Mouse (Mus musculus) forebrain, embryonic 10.5 days (tissue): ENCODE results near the gene Ctnna2. TPM values are rescaled to one million over a fixed set of nuclear protein-coding genes. Genes with fewer than 3 reads are reported as not detected.

Experiments
- DNase-seq: peaks from one replicate; pipeline ENCODE4 v3.0.0-alpha.2; 2017; ENCODE audit warnings: low spot score; ENCODE audit errors: extremely low spot score
- H3K27ac ChIP-seq: fragments of 300-500 bp; sonication (generic); 2 replicates; pipeline ENCODE4 v1.5.1; 2016; ENCODE audit warnings: mild to moderate bottlenecking
- H3K27me3 ChIP-seq: fragments of 300-500 bp; sonication (generic); 2 replicates; pipeline ENCODE4 v1.6.1; 2016; ENCODE audit warnings: mild to moderate bottlenecking; ENCODE audit not compliant: poor library complexity, severe bottlenecking
- H3K36me3 ChIP-seq: fragments of 300-500 bp; sonication (generic); replicated peaks from 2 replicates; pipeline ENCODE4 v1.6.1; 2016; ENCODE audit warnings: mild to moderate bottlenecking, moderate library complexity
- H3K4me1 ChIP-seq: fragments of 300-500 bp; sonication (generic); 2 replicates; pipeline ENCODE4 v1.6.1; 2016
- H3K4me3 ChIP-seq: fragments of 300-500 bp; sonication (generic); 2 replicates; pipeline ENCODE4 v1.5.1; 2016; ENCODE audit warnings: mild to moderate bottlenecking, moderate library complexity
- H3K9me3 ChIP-seq: fragments of 300-500 bp; sonication (generic); 2 replicates; pipeline ENCODE4 v1.6.1; 2016; ENCODE audit warnings: mild to moderate bottlenecking, moderate library complexity
- WGBS: fragments of 180-500 bp; shearing (Covaris S2); methylation state at CpG from one replicate; pipeline ENCODE4 v1.1.7; 2016; 5-methylcytosine and 5-hydroxymethylcytosine counted together
- polyA plus RNA-seq: library from polyadenylated mRNA; unstranded; fragments of >200 nt; fragmentation: Nextera tagmentation; extraction: Ambion mirVana; gene quantifications from 2 replicates; pipeline ENCODE4 v1.2.1, GENCODE M21; 2016

Gene Ctnna2
- polyA plus RNA-seq, 1 experiment from 2014 or later, result 16.1 TPM

- no peak for DNase-seq
- Histone ChIP-seq H3K9me3 (no peaks in the 10 kb centered on the region), H3K27ac (no peak overlapping the region), H3K36me3 (no peaks in the 10 kb centered on the region), H3K4me1 (no peaks in the 10 kb centered on the region), H3K4me3 (no peak overlapping the region), H3K27me3 (no peaks in the 10 kb centered on the region)
- 44% methylated on average over 9 of the region's 9 CpGs for WGBS
These were observed 345.5 kb downstream of the Ctnna2 start for GRCm38 (mm10) chr6:77633997-77634396.

GRCm38 (mm10) chr6:77628573-77629192 is 350.8 kb downstream of the Ctnna2 start:
- WGBS, result 53% methylated on average over 7 of the region's 7 CpGs
- no peaks in the 10 kb centered on the region for H3K9me3 ChIP-seq
- no peak overlapping the region for H3K27ac ChIP-seq
- no peaks in the 10 kb centered on the region for H3K36me3 ChIP-seq
- H3K27me3 ChIP-seq, result no peaks in the 10 kb centered on the region
- no peak for DNase-seq
- no peak overlapping the region for H3K4me3 ChIP-seq
- H3K4me1 ChIP-seq, result no peaks in the 10 kb centered on the region

GRCm38 (mm10) chr6:77604642-77605392 is 374.7 kb downstream of the Ctnna2 start:
- H3K4me3 ChIP-seq, result no peak overlapping the region
- DNase-seq, result no peak
- 94% methylated on average over 14 of the region's 14 CpGs for WGBS
- H3K27ac ChIP-seq, result no peak overlapping the region
- no peaks in the 10 kb centered on the region for H3K27me3 ChIP-seq
- no peaks in the 10 kb centered on the region for H3K4me1 ChIP-seq
- H3K9me3 ChIP-seq, result no peaks in the 10 kb centered on the region
- H3K36me3 ChIP-seq, result no peaks in the 10 kb centered on the region

DNA sequence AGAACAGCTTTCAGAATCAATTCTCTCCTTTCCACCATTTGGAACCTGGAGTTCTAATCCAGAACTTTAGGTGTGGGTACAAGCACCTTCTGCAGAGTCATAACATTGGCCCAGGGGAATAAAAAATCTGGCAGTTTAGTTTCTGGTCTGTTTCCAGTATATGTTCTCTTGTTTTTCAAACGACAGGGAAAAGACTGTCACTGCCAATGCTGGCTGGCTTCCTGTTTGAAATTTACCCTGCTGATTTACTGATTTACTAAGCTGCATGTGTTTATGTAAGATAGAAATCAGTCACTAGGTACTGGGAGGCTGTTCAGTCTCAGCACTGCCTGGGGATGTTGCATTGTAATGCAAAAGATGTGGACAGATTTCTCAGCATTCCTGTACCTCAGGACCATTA is 375.6 kb downstream of the Ctnna2 start:
- no peaks in the 10 kb centered on the region for H3K4me1 ChIP-seq
- H3K27me3 ChIP-seq, result no peaks in the 10 kb centered on the region
- DNase-seq, result no peak
- H3K27ac ChIP-seq, result no peak overlapping the region
- H3K9me3 ChIP-seq, result no peaks in the 10 kb centered on the region
- 67% methylated on average over 1 of the region's 1 CpGs for WGBS
- H3K4me3 ChIP-seq, result no peak overlapping the region
- no peaks in the 10 kb centered on the region for H3K36me3 ChIP-seq

DNA sequence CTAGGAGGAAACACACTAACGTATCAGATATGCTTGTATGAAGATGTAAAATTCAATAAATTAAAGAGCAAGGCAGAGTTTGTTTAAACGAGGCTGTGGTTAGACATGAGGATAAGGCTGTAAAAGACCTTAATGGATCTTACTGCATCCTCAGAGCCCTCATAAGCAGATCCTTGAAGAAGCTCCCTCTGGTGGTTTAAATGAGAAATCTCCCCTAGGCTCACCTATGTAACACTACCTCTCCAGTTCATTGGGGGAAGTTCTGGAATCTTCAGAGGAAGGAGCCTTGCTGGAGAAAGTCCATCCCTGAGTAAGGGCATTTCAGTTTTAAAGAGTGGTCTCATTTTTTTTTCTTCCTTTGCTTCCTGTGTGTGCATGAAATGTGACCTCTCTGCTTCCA is 380.3 kb downstream of the Ctnna2 start:
- no peaks in the 10 kb centered on the region for H3K27me3 ChIP-seq
- no peaks in the 10 kb centered on the region for H3K36me3 ChIP-seq
- H3K4me1 ChIP-seq, result no peaks in the 10 kb centered on the region
- H3K4me3 ChIP-seq, result no peak overlapping the region
- no peaks in the 10 kb centered on the region for H3K9me3 ChIP-seq
- DNase-seq, result no peak
- WGBS, result 71% methylated on average over 2 of the region's 2 CpGs
- H3K27ac ChIP-seq, result no peak overlapping the region

DNA sequence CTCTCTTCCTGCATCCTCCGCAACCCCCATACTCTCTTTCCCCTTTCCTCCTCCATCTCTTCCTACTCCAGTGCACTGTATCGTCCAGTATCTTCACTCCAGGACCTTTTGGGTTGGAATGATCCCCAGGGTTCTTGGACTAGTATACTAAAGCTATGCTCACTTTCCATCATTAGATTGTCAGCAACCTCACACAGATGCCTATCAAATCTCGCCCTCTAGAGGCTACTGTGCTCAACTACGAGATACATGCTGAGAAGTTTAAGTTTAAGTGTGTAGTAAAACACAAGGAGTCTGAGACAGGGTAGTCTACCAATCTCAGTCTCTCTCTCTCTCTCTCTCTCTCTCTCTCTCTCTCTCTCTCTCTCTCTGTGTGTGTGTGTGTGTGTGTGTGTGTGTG is 396.9 kb downstream of the Ctnna2 start:
- no peak for DNase-seq
- Histone ChIP-seq H3K36me3 (no peaks in the 10 kb centered on the region), H3K27me3 (no peaks in the 10 kb centered on the region), H3K4me1 (no peaks in the 10 kb centered on the region), H3K9me3 (no peaks in the 10 kb centered on the region), H3K27ac (no peak overlapping the region), H3K4me3 (no peak overlapping the region)
- WGBS, result 41% methylated on average over 4 of the region's 4 CpGs

- Histone ChIP-seq H3K27ac (no peak overlapping the region), H3K4me3 (no peak overlapping the region), H3K4me1 (no peaks in the 10 kb centered on the region), H3K27me3 (no peaks in the 10 kb centered on the region), H3K9me3 (no peaks in the 10 kb centered on the region), H3K36me3 (no peaks in the 10 kb centered on the region)
- no peak for DNase-seq
These were observed 398.6 kb downstream of the Ctnna2 start for GRCm38 (mm10) chr6:77580926-77581325.

DNA sequence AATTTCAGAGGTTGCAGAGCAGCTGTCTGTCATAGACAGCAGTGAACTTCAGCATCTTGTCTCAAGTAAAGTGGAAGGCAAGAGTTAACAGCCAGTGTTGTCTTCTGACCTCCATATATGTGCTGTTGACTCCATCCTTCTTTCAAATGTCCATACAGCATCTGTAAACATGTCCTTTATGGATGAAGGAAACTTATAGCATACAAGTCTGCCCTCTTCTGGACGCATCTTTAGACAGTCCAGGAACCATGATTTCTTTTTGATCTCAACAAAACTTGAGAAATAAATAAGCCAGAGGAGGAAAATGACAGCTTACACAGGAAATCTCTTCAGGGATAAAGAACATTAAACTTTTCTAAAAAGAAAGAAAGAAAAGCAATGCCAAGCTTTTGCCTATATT is 400.9 kb downstream of the Ctnna2 start:
- no peaks in the 10 kb centered on the region for H3K27me3 ChIP-seq
- WGBS, result 57% methylated on average over 1 of the region's 1 CpGs
- no peak overlapping the region for H3K27ac ChIP-seq
- no peaks in the 10 kb centered on the region for H3K4me1 ChIP-seq
- H3K36me3 ChIP-seq, result no peaks in the 10 kb centered on the region
- no peak overlapping the region for H3K4me3 ChIP-seq
- DNase-seq, result no peak
- no peaks in the 10 kb centered on the region for H3K9me3 ChIP-seq

DNA sequence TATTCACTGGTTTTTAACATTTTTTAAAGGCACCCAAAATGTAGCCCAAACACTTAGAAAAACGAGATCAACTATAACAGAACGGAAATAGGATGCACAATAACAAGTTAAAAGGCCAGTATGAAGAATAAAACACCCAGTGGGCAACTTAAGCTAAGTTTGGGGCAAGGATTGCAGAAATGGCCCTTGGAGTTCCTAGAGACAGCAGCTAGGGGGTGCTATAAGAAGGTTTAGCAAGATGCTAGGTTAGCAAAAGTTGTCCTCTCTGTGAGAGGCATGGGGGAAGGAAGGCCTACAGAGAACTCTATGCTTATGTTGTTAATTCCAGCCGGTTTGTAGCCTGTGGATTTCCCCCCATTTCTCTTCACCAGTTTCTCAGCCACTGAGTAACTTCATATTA is 401.9 kb downstream of the Ctnna2 start:
- no peaks in the 10 kb centered on the region for H3K36me3 ChIP-seq
- H3K9me3 ChIP-seq, result no peaks in the 10 kb centered on the region
- no peaks in the 10 kb centered on the region for H3K27me3 ChIP-seq
- no peaks in the 10 kb centered on the region for H3K4me1 ChIP-seq
- H3K27ac ChIP-seq, result no peak overlapping the region
- no peak overlapping the region for H3K4me3 ChIP-seq
- no peak for DNase-seq
- WGBS, result 54% methylated on average over 3 of the region's 3 CpGs

GRCm38 (mm10) chr6:77572614-77573013 is 406.9 kb downstream of the Ctnna2 start:
- H3K4me1 ChIP-seq, result peaks cover 7% of the 10 kb centered on the region; the same call in 1 of the 2 replicates
- no peaks in the 10 kb centered on the region for H3K36me3 ChIP-seq
- no peak overlapping the region for H3K4me3 ChIP-seq
- no peak overlapping the region for H3K27ac ChIP-seq
- H3K27me3 ChIP-seq, result no peaks in the 10 kb centered on the region
- DNase-seq, result no peak
- H3K9me3 ChIP-seq, result no peaks in the 10 kb centered on the region
- WGBS, result 58% methylated on average over 3 of the region's 3 CpGs

DNA sequence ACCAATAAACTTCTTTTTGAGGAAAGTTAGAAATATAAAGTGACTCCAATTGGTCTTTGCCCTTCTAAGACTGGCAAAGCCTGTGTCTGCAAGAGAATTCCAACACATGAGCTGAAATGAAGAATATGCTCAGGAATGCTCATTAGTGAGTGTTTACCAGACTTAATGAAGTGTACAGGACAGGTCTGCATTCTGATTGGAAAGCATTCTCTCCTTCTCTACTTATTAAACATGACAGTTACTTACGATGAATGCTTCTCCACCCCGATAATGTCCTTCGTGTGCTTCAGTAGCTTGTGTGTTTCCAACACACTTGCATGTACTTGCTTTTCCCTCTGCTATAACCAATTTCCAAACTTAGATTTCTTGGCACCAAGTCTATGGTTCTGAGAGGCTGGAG is 409.6 kb downstream of the Ctnna2 start:
- WGBS, result 88% methylated on average over 3 of the region's 3 CpGs

GRCm38 (mm10) chr6:77556181-77556580 is 423.3 kb downstream of the Ctnna2 start:
- DNase-seq, result no peak
- no peak overlapping the region for H3K4me3 ChIP-seq
- 90% methylated on average over 1 of the region's 1 CpGs for WGBS
- H3K36me3 ChIP-seq, result no peaks in the 10 kb centered on the region
- no peaks in the 10 kb centered on the region for H3K9me3 ChIP-seq
- H3K27ac ChIP-seq, result no peak overlapping the region
- H3K4me1 ChIP-seq, result no peaks in the 10 kb centered on the region
- no peaks in the 10 kb centered on the region for H3K27me3 ChIP-seq

More for the DNA sequence above, 409.6 kb downstream of the Ctnna2 start:
- H3K9me3 ChIP-seq, result no peaks in the 10 kb centered on the region
- peaks cover 7% of the 10 kb centered on the region; the same call in 1 of the 2 replicates for H3K4me1 ChIP-seq
- H3K27me3 ChIP-seq, result no peaks in the 10 kb centered on the region
- DNase-seq, result no peak
- no peaks in the 10 kb centered on the region for H3K36me3 ChIP-seq
- no peak overlapping the region for H3K27ac ChIP-seq
- H3K4me3 ChIP-seq, result no peak overlapping the region

- WGBS, result 50% methylated on average over 15 of the region's 15 CpGs
- Histone ChIP-seq H3K4me3 (no peak overlapping the region), H3K9me3 (no peaks in the 10 kb centered on the region)
These were observed 442.3 kb downstream of the Ctnna2 start for GRCm38 (mm10) chr6:77537055-77537807.

More at GRCm38 (mm10) chr6:77537055-77537807, 442.3 kb downstream of the Ctnna2 start:
- Histone ChIP-seq H3K27ac (no peak overlapping the region), H3K36me3 (no peaks in the 10 kb centered on the region), H3K27me3 (no peaks in the 10 kb centered on the region), H3K4me1 (peaks cover 12% of the 10 kb centered on the region)
- DNase-seq, result no peak
